Mouse (Mus musculus): ENCODE results near the gene Top3a.

DNA sequence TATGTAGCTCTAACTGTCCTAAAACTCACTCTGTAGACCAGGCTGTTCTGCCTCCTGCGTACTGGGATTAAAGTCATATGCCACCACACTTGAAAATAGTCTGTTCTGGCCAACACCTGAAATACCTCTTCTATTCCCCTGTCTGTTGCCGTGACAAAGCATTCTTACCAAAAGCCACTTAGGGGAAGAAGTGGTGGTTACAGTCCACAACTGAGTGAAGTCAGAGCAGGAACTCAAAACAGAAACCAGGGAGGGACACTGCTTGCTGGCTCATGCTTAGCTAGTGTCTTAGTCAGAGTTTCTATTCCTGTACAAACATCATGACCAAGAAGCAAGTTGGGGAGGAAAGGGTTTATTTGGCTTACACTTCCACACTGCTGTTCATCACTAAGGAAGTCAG, 7.8 kb downstream of the Top3a start:
- TF ChIP-seq MAX (IDR thresholded peaks at IDR 0.05; ENCODE audit: low read depth), result no peak
- no peak for TF ChIP-seq MYOG (IDR thresholded peaks at IDR 0.05; ENCODE audit: control insufficient read depth in 1 of 3, insufficient read depth in 1 of 3, insufficient read length in 2 of 3, low read depth in 2 of 3)
- no peak for TF ChIP-seq POLR2A (IDR thresholded peaks at IDR 0.05; ENCODE audit: insufficient read length, low read depth)
- TF ChIP-seq REST (IDR thresholded peaks at IDR 0.05; ENCODE audit: insufficient read depth, insufficient read length), result no peak
- TF ChIP-seq TCF12 (IDR thresholded peaks at IDR 0.05; ENCODE audit: insufficient read depth, poor library complexity, severe bottlenecking), result no peak
- no peak for TF ChIP-seq TCF3 (IDR thresholded peaks at IDR 0.05; ENCODE audit: insufficient read length, low read depth)
- no peak for TF ChIP-seq USF1 (IDR thresholded peaks at IDR 0.05; ENCODE audit: low read depth)
- no peak for TF ChIP-seq POLR2AphosphoS2 (IDR thresholded peaks at IDR 0.05; ENCODE audit: insufficient read length, low read depth)
- no peak for TF ChIP-seq CEBPB (IDR thresholded peaks at IDR 0.05; ENCODE audit: insufficient read depth, poor library complexity, severe bottlenecking)
- no peak for TF ChIP-seq E2F4 (IDR thresholded peaks at IDR 0.05; ENCODE audit: insufficient read depth)
- no peak for TF ChIP-seq MYOD1 (IDR thresholded peaks at IDR 0.05; ENCODE audit: control insufficient read depth in 1 of 3, insufficient read length in 2 of 3, low read depth in 2 of 3)

Data from myocyte (in vitro differentiated cells).